Mouse (Mus musculus) layer of hippocampus, postnatal 10 days (tissue): Measurements from ENCODE around the gene 4930451I11Rik. TPM values are rescaled to one million over a fixed set of nuclear protein-coding genes. Genes with fewer than 3 reads are reported as not detected.

Source experiments
- DNase-seq, 2 experiments: peaks; one replicate each; pipeline ENCODE4 v3.0.0; 2021; ENCODE audit warnings: low spot score in 2 of 2
- total RNA-seq, 2 experiments: library from RNA; stranded (reverse); gene quantifications; 2 replicates each; pipeline ENCODE4 v1.2.3; 2021

4930451I11Rik gene
- total RNA-seq, 2 experiments from 2014 or later = not detected

DNA sequence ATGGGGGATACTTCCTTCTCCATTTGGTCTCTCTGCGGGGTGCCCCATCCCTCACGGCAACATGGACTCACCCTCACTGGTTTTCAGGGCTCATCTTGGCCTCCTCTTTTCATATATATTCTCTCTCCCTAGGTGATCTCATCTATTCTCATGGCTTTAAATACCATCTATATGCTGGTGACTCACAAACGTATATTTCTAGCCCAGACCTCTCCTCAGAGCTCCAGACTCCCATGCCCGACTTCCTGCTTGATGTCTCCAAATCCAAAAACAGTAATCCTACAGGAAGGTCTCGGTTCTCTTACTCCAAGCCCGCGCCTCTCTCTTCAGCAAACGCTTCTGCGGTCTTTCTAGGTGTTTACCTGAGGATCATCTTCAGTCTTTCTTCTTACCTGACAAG is 11.8 kb upstream of the 4930451I11Rik start:
- no peak for DNase-seq

DNA sequence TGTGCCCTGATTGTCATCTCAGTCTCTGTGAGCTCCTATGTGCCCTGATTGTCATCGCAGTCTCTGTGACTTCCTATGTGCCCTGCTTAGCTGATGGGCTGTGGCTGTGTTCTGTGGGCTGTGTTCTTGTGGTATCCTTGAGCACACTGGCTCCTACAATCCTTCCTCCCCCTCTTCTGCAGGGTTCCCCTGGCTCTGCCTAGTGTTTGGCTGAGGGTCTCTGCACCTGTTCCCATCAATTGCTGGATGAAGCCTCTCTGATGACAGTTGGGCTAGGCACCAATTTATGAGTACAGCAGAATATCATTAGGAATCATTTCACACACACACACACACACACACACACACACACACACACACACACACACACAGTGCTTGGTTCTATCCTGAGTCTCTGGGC is 1.9 kb upstream of the 4930451I11Rik start:
- DNase-seq = no peak

DNA sequence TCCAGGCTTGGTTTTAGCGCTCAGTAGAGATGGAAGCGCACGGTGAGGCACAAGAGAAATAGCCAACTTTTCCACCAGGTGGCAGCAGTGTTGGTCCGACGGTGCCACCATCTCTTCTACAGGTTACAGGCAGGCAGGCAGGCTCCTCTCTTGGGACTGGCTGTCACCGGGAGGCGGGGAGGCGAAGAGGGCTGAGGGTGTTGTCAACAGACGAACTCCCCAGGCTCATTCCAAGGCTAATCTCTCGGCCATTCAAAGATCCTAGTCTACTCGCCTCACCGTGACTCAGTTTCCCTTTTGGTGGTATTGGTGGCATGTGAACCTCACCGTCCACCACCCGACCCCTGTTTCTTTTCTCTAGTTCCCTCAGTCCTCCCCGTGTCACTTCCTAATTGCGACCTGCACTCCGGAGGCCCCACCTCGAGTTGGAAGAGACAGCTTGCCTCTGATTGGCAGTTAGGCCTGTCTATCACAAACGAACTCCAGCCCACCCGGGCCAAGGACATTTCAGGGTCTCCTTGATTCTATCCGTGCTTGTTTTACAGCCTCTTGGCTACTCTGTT is 678 bp upstream of the 4930451I11Rik start:
- DNase-seq = peak; percentile 84 to 85

DNA sequence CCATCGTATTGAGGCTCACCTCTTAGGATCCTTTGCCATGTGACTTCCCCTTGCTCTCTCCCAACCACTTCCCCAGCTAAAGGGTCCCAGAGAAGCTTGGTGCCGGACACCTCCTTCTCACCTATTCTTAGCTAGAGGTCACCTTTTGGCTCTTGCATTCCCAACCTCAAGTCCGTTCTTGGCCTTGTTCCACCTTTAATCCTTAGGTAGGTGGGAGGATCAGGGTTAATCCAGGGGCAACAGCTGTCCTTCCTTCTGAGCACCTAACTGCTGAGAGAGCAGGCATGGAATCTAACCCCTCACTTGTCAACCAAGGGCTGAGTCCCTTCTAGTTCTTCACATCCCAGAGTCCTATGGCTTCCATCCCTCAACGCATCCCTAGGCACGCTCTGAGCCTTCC is 5.5 kb downstream of the 4930451I11Rik start:
- no peak for DNase-seq

DNA sequence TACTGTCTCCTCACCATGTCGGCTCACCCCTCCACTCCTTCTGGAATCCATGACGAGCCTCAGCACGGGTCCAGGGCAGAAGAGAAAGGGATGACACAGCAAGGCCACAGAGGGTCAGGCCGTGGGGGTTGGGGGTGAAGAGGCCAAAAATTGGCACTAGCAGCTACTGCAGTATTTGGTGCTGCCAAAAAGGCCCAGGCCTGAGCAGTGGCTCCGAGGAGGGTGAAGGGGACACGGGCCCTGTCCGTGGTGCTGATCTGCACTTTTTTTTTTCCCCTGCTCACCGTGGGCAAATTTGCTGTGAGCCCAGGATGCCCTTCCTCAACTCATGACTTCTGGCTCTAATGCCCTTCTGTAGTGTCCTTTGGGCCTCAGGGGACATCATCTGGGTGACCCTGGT is 6.0 kb downstream of the 4930451I11Rik start:
- DNase-seq = no peak

DNA sequence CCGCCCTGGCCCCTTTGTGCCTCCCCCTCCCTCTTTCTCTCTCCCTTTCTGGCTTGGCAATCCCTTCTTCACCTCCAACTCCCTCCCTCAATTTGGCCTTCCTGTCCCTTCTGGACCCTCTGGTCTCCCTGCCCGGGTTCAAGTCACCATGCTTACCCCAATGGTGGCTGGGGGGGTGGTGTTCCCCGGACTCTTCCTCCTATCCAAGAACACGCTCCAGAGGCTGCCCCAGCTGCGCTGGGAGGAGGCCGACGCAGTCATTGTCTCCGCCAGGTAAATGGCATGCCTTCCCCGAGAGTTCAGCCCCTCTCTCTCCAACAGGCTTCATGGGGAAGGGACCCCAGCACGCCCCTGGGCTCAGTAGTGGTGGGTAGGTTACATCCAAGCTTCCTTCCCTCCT is 7.5 kb downstream of the 4930451I11Rik start:
- DNase-seq = no peak

DNA sequence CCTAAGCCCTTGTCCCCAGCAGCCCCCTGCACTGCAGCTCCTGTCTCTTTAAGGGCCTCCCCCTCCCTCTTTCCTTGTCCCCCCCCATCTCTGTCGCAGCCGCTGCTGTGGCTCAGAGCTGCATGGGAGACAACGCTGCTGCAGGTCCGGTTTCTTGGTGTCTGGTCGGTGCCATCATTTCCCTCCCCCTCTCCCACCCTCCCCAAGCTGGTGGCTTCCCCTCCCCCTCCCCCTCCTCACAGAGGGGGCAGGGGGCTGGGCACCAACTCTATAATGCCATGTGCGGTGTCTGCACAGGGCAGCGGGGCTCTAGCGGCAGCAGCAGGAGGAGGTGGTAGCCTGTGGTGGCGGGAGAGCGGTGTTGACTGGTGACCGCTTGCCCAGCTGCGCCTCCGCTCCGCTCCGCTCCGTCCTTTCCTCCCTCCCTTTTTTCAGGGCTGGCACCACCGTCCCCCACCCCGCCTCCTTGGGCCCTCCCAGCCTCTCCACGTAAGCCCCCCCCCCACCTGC is 8.2 kb downstream of the 4930451I11Rik start:
- peak in 1 of 2 experiments; percentile 46 for DNase-seq

DNA sequence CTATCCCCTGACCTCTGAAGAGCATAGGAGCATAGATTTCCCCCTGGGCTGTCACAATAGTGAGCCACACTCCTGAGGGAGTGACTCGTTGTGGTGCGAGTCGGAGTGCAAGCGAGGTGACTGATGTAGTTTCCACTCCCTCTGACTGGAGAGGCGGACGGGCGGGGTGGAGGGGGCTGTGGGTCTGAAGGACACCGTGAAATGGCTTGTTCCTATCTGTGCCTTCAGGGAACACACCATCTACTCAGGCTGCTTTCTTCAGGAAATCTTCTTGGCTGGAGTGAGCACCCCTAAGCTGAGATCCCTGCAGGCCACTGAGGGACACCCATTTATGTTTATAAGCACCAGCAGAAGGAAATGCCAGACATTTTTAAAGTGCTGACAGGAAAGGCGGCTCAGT is 8.7 kb downstream of the 4930451I11Rik start:
- DNase-seq = no peak

DNA sequence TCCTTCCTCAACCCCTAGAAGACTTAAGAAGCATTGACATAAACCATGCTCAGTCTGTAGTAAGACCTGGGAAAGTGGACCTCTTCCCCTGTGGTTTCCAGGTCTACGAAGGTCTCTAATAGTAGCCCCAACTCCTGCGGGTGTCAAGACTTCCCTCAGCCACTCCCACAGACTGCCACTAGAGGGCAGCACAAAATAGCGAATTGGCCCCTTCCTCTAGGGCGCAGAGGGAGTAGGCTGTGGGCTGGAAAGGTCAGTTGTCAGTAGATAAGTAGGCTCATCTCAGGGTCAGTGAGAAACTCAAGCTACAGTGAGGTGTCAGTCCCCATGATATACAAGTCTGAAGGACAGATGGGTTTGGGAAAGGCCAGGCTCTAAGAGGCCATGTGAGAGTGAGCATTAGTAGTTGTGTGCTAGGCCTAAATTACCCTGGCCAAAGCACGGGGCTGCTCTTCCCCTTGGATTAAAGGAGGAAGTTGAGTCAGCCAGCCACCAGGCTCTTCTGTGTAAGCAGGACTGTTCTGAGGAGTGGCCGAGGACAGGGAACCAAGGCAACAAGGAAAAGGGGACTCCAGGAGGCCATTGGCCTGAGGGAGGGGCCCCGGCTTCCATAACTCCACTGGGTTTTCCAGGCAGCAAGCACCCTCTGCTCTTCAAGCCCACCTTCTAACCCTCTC is 9.5 kb downstream of the 4930451I11Rik start:
- peak; percentile 84 to 88 for DNase-seq

DNA sequence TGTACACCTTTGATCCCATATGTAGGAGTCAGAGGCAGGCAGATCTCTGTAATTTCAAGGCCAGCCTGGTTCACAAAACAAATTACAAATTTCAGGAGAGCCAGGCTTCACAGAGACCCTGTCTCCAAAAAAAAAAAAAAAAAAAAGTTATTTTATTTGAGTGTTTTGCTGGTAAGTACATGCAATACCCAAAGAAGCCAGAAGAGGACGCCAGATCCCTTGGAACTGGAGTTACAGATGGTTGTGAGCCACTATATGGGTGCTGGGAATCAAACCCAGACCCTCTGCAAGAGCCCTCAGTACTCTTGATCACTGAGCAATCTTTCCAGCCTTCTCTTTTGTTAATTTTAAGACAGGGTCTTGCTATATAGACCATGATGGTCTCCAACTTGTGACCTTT is 12.6 kb downstream of the 4930451I11Rik start:
- DNase-seq = no peak

DNA sequence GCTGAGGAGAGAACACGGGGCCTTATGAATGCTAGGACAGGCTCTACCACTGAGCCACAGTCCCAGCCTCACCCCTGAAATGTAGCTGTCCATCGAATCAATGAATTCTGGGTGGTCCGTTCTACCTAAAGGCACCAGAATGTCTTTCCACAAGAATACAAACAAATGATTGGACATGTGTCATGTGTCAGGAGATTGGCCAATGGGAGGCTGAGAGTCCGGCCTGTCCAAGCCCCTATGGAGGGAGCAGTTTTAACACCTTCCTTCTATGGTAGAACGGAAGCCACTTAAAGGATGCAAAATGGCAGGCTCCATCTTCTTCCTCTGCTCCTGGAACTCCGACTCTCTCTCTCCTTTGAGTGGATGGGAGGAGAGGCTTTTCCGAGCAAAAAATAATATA is 13.8 kb downstream of the 4930451I11Rik start:
- no peak for DNase-seq

DNA sequence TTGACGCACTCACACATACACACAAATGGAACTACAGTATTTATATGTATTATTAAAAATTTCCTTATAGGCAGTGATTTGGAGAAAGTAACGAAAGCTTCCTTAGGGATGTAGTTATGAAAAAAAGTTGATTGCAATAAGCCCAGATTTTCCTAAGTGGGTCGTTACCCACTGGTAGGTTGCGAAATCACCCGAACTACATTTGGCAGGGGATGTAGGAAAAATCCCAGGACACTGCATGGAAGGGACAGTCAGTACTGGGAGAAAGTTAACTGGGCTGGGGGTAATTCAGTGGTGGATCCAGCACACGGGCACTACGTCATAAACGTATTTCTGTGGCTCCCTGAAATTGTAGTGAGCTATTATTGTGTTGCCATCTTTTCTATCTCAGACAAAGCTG is 14.9 kb downstream of the 4930451I11Rik start:
- no peak for DNase-seq

DNA sequence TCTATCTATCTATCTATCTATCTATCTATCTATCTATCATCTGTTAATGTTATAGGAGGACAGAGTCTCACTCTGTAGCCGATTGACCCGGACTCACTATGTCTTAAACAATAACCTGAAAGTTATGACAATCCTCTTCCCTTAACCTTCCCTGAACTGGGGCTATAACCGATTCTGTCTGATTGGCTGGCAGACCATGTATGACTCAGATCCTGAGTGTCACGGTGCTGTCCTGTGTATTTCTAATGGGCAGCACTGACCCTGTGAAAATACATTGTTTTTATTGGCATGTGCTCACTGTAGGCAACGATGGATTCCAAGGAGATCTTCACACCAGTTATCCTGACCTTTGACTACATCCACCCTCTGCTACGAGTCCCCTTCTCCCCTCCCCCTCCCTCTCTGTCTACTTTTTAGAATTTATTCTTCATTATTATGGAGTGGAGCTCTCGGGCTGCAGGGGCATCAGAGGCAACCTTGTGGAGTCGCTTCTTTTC is 15.7 kb downstream of the 4930451I11Rik start:
- no peak for DNase-seq

DNA sequence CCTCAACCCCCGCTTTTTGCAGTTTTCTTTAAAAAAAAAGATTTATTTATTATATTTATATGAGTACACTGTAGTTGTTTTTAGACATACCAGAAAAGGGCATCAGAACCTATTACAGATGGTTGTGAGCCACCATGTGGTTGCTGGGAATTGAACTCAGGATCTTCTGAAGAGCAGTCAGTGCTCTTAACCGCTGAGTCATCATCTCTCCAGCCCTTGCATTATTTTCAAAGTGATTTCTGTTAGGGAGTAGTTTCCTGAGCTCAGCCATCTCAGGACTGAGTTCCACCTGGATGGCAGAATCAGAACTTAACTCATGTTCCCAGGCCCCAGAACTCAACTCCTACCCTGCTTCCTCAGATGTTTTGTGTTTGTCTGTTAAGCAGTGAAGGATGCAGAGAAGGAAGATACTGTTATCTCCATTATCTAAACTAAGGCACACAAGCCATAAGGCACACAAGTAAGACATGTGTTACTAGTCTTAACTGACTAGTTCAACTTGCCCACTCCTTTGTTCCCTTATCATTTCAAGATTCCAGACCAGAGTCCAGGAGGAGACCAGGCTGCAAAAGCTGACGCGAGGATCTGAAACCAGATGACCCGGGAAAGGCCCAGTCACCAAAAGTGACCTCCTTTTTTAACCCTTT is 21.6 kb downstream of the 4930451I11Rik start:
- DNase-seq = no peak

DNA sequence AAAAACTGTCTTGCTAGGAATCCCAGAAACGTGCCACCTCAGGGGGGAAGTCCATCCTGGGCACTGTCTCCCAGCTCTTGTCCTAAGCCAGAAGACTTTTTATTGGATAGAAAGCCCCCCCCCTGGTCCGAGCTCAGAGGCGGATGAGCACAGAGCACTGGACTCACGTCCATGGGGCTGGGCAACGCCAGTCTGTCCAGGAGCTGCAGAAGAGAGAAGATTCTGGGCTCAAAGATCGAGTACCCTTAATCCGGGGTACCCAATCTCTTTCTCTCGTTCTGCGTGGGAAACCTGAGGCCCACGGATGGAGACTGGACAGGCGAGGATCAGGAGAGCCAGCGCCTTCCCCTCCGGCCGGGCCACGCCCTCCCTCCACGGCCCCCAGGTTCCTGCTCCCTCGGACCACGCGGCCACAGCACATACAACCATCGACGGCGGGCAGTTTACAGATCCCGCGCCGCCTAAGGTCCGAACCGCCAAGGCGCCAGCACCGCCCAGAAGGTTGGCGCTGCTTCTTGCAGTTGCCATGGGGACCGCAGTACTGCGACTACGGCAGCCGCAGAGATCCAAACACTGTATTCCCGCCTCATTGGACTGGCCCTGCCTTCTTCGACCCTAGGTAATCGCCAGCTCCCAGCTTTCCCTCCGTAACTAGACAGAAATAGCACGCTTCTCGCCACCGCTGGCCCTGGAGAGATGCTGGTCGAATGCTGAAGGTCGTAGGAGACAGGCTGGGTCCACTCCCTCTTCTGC is 22.6 kb downstream of the 4930451I11Rik start:
- peak; percentile 79 to 86 for DNase-seq

DNA sequence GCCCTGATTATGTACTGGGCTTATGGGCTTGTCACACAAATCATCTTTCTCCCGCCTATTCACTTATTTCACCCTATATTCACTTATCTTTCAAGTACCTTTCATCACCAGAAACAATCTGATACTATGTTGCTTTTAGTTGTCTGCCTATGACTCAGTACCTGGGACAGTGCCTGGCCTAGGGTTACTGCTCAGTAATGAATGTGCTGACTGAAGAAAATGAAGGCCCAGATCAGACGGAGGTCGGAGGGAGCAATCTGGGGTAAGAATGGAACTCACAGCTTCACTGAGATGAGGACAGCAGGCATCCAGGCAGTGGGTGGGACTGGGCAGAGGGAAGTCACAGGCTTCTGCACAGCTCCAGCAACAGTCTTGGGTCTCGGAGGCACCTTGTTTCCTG is 24.0 kb downstream of the 4930451I11Rik start:
- DNase-seq = no peak

DNA sequence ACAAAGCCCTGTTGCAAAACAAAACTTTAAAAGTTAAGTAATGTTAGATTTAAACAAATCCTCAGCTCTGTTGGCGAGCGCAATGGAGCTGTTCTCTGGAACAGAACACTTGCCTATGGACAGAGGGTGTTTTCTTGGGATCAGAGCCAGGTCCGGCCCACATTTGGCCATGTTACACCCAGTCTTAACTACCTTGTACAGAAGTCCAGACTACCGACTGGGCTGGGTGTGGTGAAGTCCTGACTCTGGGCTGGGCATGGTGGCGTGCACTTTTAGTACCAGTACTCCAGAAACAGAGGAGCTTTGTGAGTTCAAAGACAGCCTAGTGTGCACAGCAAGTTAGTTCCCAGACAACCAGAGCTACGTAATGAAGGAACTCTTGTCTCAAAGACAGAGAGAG is 24.5 kb downstream of the 4930451I11Rik start:
- DNase-seq = no peak

DNA sequence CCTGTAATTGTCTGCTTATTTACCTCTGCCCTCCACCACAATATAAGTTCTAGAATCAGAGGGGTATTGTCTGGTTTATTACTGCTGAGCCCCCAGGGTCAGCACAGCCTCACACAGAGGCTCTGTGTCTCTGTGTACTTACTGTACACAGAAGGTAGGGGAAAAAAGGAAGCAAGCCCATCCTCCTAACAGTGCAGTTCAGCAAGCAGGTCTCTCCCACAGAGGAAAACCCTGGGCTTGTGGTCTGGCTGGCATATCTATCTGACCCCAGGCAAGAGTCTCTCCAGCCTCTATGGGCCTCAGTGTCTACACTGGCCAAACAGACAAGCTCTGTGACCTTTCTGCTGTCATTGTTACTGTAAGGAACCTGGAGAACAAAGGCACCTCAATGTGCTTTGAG is 27.7 kb downstream of the 4930451I11Rik start:
- no peak for DNase-seq

DNA sequence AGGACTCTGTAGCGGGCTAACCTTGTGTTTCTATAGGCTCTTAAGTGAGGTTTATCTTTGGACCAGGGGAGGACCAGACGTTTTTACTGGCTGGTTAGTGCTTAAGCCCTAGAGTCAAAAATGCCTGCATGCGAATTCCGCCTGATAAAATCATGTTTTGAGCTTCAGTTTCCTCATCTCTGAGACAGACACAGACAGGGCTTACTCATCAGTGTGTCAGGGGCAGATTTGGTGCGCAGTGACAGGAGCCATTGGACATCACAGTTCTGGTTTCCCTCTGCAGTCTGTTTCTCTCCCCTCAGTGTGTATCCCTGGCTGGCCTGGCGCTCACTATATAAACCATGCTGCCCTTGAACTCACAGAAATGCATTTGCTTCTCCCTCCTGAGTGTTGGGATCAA is 28.3 kb downstream of the 4930451I11Rik start:
- no peak for DNase-seq

DNA sequence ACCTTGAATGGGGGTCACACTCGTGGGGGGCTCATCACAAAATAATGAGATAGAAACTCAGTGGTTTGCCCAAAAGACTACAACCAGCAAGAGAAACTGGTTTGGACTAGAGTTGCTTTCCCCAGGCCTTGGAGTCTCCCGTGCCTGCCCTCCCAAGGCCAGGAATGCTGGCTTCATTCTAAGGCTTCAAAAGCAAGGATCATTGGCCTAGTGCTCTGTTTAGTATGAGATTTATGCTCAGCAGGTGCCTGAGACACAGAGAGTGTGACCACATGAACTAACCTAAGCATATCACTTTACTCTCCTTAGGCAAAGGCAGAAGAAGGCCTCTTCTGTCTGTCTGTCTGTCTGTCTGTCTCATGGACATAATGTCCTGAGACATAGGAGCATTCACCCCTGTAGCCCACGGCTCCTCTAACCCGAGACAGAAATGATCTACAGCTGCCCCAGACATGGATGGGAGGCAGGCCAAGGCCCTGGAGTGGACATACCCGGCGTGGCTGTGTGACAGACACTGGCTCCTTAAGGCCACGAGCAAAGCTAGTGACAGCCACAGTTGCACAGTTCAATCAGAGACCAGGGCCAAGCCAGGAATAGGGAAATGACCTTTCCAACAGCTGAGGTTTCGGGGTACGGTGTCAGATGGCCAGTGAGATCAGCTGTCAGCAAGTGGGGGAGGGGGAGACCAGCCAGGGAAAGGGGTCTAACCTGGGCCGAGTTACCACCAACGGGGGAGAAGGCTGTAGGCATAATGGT is 29.1 kb downstream of the 4930451I11Rik start:
- DNase-seq = no peak

DNA sequence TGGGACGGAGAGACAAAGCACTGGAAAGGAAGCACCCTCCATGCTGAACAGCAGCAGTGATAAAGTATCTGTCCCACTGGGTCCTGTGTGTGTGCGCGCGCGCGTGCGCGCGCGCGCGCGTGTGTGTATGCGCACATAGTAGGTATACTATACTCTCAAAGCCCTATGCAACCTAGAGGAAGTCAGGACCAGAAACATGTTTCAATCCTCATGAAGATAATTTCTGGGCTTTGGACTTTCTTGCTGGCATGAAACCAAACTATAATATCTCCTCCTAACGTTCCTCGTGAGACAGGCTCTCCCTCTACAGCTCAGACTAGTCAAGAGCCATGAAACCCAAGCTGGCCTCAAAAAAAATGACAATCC is 30.4 kb downstream of the 4930451I11Rik start:
- no peak for DNase-seq
